Mouse (Mus musculus) kidney, postnatal 0 days (tissue): ENCODE measurements around the gene Olfml1. TPM values are rescaled to one million over a fixed set of nuclear protein-coding genes. Genes with fewer than 3 reads are reported as not detected.

Source experiments
- ATAC-seq: fragments of 200-750 bp; cut with Nextera tagmentation; replicated peaks from 2 replicates; pipeline ENCODE4 v1.8.0; 2017; ENCODE audit warnings: low read depth, moderate number of reproducible peaks, moderate TSS enrichment, moderate library complexity; ENCODE audit not compliant: low FRiP score
- DNase-seq: peaks from one replicate; pipeline ENCODE4 v3.0.0-alpha.2; 2016; ENCODE audit warnings: low spot score
- H3K27ac ChIP-seq: fragments of 300-500 bp; sonication (generic); 2 replicates; pipeline ENCODE4 v1.5.1; 2014; ENCODE audit warnings: mild to moderate bottlenecking
- H3K27me3 ChIP-seq: fragments of 300-500 bp; sonication (generic); 2 replicates; pipeline ENCODE4 v1.6.1; 2014; ENCODE audit warnings: low read length, mixed read lengths; ENCODE audit not compliant: insufficient read depth
- H3K36me3 ChIP-seq: fragments of 300-500 bp; sonication (generic); 2 replicates; pipeline ENCODE4 v1.6.1; 2014; ENCODE audit warnings: low read length, mixed read lengths; ENCODE audit not compliant: insufficient read depth
- H3K4me1 ChIP-seq: fragments of 300-500 bp; sonication (generic); replicated peaks from 2 replicates; pipeline ENCODE4 v1.6.1; 2014; ENCODE audit warnings: antibody characterized with exemption, low read length, mixed read lengths; ENCODE audit not compliant: insufficient read depth
- H3K4me2 ChIP-seq: fragments of 300-500 bp; sonication (generic); 2 replicates; pipeline ENCODE4 v1.6.1; 2014; ENCODE audit warnings: mild to moderate bottlenecking, low read length, moderate library complexity, mixed read lengths
- H3K4me3 ChIP-seq: fragments of 300-500 bp; sonication (generic); replicated peaks from 2 replicates; pipeline ENCODE4 v1.5.1; 2014; ENCODE audit warnings: low read depth, low read length
- H3K9ac ChIP-seq: fragments of 300-500 bp; sonication (generic); 2 replicates; pipeline ENCODE4 v1.6.1; 2014; ENCODE audit warnings: low read depth, low read length
- H3K9me3 ChIP-seq: fragments of 300-500 bp; sonication (generic); replicated peaks from 2 replicates; pipeline ENCODE4 v1.6.1; 2016; ENCODE audit warnings: low read length, inconsistent platforms, mixed read lengths
- CTCF ChIP-seq: IDR thresholded peaks from 2 replicates; pipeline ENCODE4 v1.5.1; 2016; ENCODE audit warnings: antibody characterized with exemption, low read depth, mild to moderate bottlenecking, moderate library complexity
- WGBS: fragments of 180-500 bp; shearing (Covaris S2); extraction: QIAGEN DNeasy Blood & Tissue Kit; methylation state at CpG from one replicate; pipeline ENCODE4 v1.1.7; 2014; 5-methylcytosine and 5-hydroxymethylcytosine counted together
- polyA plus RNA-seq: library from polyadenylated mRNA; unstranded; fragments of >200 nt; fragmentation: Nextera tagmentation; extraction: Ambion mirVana; gene quantifications from 2 replicates; pipeline ENCODE4 v1.2.1, GENCODE M21; 2015

Gene Olfml1
- polyA plus RNA-seq, 1 experiment from 2014 or later = 24.9 TPM

GRCm38 (mm10) chr7:107535311-107535710 is 31.9 kb upstream of the Olfml1 start:
- H3K27ac ChIP-seq = no peak overlapping the region
- no peaks in the 10 kb centered on the region for H3K27me3 ChIP-seq
- ATAC-seq (no peak), DNase-seq (no peak)
- no peak overlapping the region for H3K4me2 ChIP-seq
- 86% methylated on average over 4 of the region's 4 CpGs for WGBS
- H3K9ac ChIP-seq = no peak overlapping the region
- H3K9me3 ChIP-seq = no peaks in the 10 kb centered on the region
- TF ChIP-seq CTCF = no peak
- H3K4me3 ChIP-seq = no peak overlapping the region
- no peaks in the 10 kb centered on the region for H3K36me3 ChIP-seq
- no peaks in the 10 kb centered on the region for H3K4me1 ChIP-seq

GRCm38 (mm10) chr7:107536516-107536915 is 30.7 kb upstream of the Olfml1 start:
- Histone ChIP-seq H3K4me3 (no peak overlapping the region), H3K9me3 (no peaks in the 10 kb centered on the region), H3K36me3 (no peaks in the 10 kb centered on the region), H3K27me3 (no peaks in the 10 kb centered on the region), H3K4me2 (no peak overlapping the region), H3K9ac (no peak overlapping the region), H3K4me1 (no peaks in the 10 kb centered on the region), H3K27ac (no peak overlapping the region)
- DNase-seq = no peak
- TF ChIP-seq CTCF = no peak
- WGBS = 77% methylated on average over 6 of the region's 6 CpGs
- no peak for ATAC-seq

- no peak overlapping the region for H3K4me2 ChIP-seq
- H3K27ac ChIP-seq = no peak overlapping the region
- no peak for ATAC-seq
- H3K4me1 ChIP-seq = no peaks in the 10 kb centered on the region
- no peak overlapping the region for H3K9ac ChIP-seq
- no peak for DNase-seq
- no peaks in the 10 kb centered on the region for H3K27me3 ChIP-seq
- H3K36me3 ChIP-seq = no peaks in the 10 kb centered on the region
- WGBS = 30% methylated on average over 4 of the region's 4 CpGs
- no peaks in the 10 kb centered on the region for H3K9me3 ChIP-seq
- no peak overlapping the region for H3K4me3 ChIP-seq
- no peak for TF ChIP-seq CTCF
Measured at GRCm38 (mm10) chr7:107540034-107540433, 27.2 kb upstream of the Olfml1 start.

- Histone ChIP-seq H3K27me3 (no peaks in the 10 kb centered on the region), H3K4me3 (no peak overlapping the region), H3K9ac (no peak overlapping the region), H3K4me1 (no peaks in the 10 kb centered on the region), H3K36me3 (no peaks in the 10 kb centered on the region), H3K27ac (no peak overlapping the region), H3K4me2 (no peak overlapping the region), H3K9me3 (no peaks in the 10 kb centered on the region)
- DNase-seq (no peak), ATAC-seq (no peak)
- TF ChIP-seq CTCF = no peak
- 71% methylated on average over 1 of the region's 1 CpGs for WGBS
Measured at GRCm38 (mm10) chr7:107545011-107545410, 22.2 kb upstream of the Olfml1 start.

GRCm38 (mm10) chr7:107547872-107548271 is 19.4 kb upstream of the Olfml1 start:
- WGBS = 89% methylated on average over 3 of the region's 3 CpGs
- Histone ChIP-seq H3K27ac (no peak overlapping the region), H3K4me3 (no peak overlapping the region), H3K4me1 (no peaks in the 10 kb centered on the region), H3K4me2 (no peak overlapping the region), H3K36me3 (no peaks in the 10 kb centered on the region), H3K27me3 (no peaks in the 10 kb centered on the region), H3K9me3 (no peaks in the 10 kb centered on the region), H3K9ac (no peak overlapping the region)
- ATAC-seq = no peak
- no peak for TF ChIP-seq CTCF
- DNase-seq = no peak

- TF ChIP-seq CTCF = no peak
- no peak overlapping the region for H3K4me3 ChIP-seq
- H3K27ac ChIP-seq = no peak overlapping the region
- H3K4me2 ChIP-seq = no peak overlapping the region
- no peak overlapping the region for H3K9ac ChIP-seq
- H3K9me3 ChIP-seq = no peaks in the 10 kb centered on the region
- DNase-seq (no peak), ATAC-seq (no peak)
- no peaks in the 10 kb centered on the region for H3K4me1 ChIP-seq
- H3K36me3 ChIP-seq = no peaks in the 10 kb centered on the region
- 65% methylated on average over 1 of the region's 1 CpGs for WGBS
- H3K27me3 ChIP-seq = no peaks in the 10 kb centered on the region
Measured at GRCm38 (mm10) chr7:107553461-107553860, 13.8 kb upstream of the Olfml1 start.

GRCm38 (mm10) chr7:107555906-107556305 is 11.3 kb upstream of the Olfml1 start:
- WGBS = 90% methylated on average over 3 of the region's 3 CpGs
- no peak for DNase-seq
- TF ChIP-seq CTCF = peak; percentile 48

More at GRCm38 (mm10) chr7:107555906-107556305, 11.3 kb upstream of the Olfml1 start:
- Histone ChIP-seq H3K27me3 (no peaks in the 10 kb centered on the region), H3K4me1 (no peaks in the 10 kb centered on the region), H3K9ac (no peak overlapping the region), H3K27ac (no peak overlapping the region), H3K4me3 (no peak overlapping the region), H3K36me3 (no peaks in the 10 kb centered on the region), H3K9me3 (no peaks in the 10 kb centered on the region), H3K4me2 (no peak overlapping the region)
- no peak for ATAC-seq
